Mouse (Mus musculus): ENCODE measurements around the gene Wdr25. TPM values are rescaled to one million over a fixed set of nuclear protein-coding genes. Genes with fewer than 3 reads are reported as not detected.

The Wdr25 gene
- total RNA-seq, 4 experiments from 2014 or later, result 7.9 to 12.9 (median 10.2) TPM

DNA sequence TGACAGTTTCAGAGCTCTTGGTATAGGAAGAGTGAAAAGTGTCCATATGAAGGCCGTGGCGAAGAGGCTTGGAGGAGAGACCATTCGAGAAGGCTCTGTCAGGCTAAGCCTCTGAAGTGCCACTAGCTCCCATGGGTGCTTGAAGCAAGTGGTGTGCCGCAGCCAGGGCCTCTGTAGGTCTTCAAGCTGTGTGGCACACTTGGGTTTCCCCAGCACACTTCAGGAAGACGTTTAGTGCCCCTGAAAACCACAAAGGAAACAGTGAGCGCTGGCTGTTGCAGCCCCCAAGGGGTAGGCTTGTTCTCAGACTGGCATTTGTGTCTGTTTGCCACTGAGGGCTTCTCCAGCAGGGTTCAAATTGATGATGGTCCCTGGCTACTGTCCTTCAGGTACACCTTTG lies 90.1 kb downstream of the Wdr25 start:
- DNase-seq (ENCODE audit: low spot score in 2 of 2), result no peak

DNA sequence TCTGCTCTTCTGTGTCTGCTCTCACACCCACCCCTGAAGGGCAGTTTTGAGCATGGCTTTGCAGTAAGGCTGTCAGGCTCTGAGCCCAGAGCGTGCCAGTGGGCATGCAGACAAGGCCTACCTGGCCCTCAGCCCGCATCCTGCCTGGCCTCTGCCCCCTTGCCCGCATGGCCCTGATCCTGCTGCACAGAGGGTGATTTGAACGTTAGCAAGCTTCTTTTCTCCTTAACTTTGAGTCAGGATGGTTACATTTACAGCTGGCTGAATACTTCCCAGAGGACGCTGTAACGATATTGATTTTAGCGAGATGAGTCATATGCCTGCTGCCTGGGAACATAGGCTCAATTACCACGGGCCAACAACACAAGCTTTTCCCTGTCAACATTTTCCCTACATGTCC lies 91.0 kb downstream of the Wdr25 start:
- no peak for DNase-seq (ENCODE audit: low spot score in 2 of 2)

DNA sequence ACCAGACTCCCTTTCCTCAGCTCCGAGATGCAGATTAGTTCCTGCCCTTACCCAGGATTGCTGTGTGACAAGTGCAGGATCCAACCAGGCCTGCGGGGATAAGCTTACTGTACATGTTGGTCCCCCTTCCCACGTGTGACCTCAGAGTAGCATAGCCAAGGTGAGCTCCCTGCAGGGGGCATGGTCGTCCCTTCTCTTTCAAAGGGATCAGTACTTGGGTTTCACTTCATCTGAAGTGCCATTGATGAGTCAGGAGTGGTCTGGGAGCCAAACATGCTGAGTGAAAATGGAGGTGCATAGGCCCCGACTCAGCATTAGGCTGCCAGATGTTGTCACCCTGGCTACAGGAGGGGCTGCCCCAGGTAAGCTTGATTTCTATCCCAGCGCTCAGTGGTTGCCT lies 91.6 kb downstream of the Wdr25 start:
- DNase-seq (ENCODE audit: low spot score in 2 of 2), result no peak

DNA sequence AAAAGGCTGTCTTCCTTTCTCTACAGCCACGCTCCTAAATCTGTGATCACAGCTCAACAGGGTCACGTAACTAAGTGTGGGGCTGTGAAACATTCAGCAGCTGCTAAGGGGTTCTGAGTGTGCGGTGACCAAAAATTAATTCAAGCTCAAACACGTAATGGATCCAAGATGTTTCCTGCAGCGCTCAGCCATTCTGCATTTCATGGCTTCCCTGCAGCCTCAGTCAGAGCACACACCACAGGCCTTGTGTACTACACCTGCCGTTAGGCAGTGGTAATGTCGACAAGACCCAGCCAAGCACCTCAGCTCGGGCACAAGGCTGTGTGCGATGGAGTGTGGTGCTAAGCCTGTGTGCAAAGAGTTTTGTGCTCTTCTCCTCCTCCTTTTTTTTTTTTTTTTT lies 94.0 kb downstream of the Wdr25 start:
- DNase-seq (ENCODE audit: low spot score in 2 of 2), result no peak

DNA sequence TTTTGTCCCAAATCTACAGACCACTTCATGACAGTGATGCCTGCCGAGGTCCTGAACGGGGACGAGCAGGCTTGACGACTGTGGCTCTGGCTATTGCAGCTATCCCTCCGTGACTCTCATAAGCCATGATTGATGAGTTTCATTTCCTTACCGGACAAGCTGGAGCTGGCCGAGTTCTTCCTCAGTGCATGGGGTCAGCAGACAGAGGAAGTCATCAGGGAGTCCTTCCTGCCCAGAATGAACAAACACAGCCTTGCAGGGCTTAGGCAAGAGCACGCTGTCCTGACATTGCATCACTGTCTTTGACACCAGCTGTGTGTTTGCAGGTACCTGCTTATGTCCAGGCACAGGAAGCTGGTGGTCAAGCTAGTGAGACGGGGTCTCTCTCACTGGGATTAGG lies 97.0 kb downstream of the Wdr25 start:
- DNase-seq (ENCODE audit: low spot score in 2 of 2), result no peak

- no peak for DNase-seq (ENCODE audit: low spot score in 2 of 2)
These were observed 99.6 kb downstream of the Wdr25 start for GRCm38 (mm10) chr12:108993046-108993445.

DNA sequence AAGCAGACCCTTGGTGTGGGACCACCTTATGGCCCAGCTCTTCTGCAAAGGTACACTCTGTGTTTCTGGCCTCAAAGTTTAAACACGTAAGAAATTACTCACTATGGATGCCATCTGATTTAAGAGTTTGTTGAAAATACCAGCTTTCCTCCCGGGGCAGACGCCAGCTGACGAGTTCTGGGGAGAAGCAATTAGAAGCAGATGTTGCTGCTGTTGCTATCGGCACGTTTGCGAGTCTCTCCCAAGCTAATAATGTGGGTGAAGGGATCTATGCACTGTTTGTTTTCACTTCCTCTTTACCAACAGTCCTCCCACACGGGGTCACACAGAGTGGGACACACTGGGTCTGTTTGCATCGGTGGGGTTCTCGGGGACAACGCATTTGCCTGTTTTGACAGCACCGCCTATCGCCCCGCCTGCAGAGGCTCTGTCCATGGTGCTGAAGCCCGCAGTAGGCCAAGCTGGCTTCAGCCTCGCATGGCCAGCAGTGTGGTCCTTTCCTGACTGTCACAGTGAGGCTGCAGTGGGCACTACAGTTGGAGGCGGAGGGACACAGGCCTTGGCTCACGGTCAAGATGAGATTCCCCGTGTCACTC lies 101.1 kb downstream of the Wdr25 start:
- DNase-seq (ENCODE audit: low spot score in 2 of 2), result no peak

DNA sequence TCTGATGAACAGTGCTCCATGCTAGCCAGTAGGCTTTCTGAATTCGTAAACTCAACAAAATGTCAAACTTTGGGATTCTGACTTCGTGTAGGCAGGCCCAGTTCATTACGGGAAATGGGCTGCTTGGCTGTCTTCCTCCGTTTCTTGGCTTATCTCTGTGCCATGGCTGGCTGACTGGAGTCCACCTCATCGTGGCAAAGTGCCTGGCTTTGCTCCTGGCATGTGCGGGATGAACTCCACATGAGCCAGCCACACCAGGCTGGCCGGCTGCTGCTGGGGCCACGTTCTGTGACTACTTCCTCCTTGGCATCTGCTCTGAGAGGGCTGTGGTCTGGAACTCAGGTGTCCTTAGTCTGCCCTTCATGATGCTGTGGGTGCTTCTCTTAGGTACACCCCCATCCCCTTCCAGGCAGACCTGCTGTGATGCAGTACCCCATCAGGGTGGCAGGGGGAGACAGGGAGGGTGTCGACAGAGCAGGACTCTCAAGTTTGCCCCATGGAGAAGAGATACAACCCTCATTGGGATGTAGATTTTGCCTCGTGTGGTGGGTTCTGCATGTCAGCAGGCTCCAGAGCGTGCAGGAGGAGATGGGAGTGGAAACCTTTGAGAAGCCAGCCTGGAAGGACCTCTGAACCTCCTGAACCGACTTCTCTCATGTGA lies 102.7 kb downstream of the Wdr25 start:
- DNase-seq (ENCODE audit: low spot score in 2 of 2), result no peak

DNA sequence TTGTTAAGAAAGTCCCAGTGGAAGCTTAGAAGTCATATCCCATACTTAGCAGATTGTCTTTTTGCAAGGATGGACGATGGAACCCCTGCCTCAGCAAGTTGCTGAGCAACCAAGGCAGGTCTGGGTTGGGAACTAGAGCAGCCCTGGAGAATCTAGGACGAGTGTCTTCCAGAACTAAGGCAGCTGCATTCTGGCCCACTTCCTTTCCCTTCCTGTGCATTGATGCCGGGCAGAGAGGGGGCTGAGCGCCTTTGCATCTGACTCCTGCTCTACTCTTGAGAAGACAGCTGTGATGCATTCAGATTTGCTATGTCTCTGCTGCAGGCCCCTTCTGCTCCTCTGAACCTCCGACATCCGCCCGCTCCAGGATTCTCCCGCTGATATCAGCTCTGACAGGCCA lies 103.8 kb downstream of the Wdr25 start:
- no peak for DNase-seq (ENCODE audit: low spot score in 2 of 2)

DNA sequence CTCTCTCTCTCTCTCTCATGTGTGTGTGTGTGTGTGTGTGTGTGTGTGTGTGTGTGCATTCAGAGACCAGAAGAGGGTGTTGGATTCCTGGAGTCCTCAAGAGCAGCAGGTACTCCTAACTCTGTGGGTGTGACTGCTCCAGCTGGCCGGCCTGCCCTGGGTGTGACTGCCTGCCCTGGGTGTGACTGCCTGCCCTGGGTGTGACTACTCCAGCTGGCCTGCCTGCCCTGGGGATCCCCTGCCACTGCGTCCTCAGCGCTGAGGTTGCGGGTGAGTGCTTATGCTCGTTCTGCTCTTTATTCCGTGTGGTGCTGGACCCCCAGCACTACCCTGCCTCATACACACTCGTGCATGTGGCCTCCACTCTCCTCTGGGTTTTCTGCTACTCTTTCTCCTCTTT lies 109.5 kb downstream of the Wdr25 start:
- DNase-seq (ENCODE audit: low spot score in 2 of 2), result no peak

DNA sequence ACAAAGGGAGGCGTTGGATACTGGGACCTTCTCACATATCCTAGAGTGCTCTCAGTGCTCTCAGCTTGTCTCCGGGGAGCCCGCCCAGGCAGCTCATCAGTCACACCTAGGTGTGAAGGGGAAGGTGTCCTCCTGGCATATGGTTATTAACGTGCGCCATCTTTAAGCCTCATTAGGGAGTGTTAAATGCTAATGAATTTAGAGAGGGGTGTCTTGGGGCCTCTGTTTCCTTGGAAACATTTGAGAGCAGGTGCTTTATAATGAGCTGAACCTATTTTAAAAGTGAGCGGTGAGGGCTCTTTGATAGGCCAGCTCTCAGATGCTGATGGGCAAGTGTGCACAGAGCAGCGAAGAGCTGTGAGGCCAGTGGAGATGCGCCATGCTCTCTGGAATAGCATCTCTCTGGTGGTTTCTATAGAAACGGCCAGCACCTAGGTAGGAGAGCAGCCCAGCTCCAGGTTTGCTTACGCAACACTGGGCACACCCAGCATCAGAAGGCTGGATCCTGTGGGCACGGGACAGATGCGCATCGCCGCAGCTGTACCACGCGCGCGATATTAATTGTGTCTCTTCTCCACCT lies 116.7 kb downstream of the Wdr25 start:
- DNase-seq (ENCODE audit: low spot score in 2 of 2), result peak in 1 of 2 experiments; percentile 34

- DNase-seq (ENCODE audit: low spot score in 2 of 2), result no peak
These were observed 128.8 kb downstream of the Wdr25 start for GRCm38 (mm10) chr12:109022181-109022691.

DNA sequence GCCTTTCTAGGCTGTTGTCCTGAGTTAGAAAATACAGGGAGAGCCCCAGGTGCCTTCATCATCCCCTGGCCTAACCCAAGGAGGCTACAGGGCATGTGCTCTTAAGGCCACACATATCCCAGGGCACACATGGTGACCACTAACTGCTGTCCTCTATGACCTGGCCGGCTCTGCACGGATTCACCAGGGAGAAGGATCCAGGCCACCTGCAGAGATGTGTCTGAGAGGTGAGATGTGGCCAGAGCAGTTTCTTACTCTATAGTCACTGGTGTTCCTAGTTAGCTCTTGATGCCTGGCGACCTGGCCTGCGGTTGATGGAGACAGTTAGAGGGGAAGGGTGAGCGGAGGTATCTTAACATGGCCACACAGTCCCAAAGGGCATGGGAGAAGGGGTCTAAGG lies 129.5 kb downstream of the Wdr25 start:
- DNase-seq (ENCODE audit: low spot score in 2 of 2), result no peak

- DNase-seq (ENCODE audit: low spot score in 2 of 2), result no peak
These were observed 130.3 kb downstream of the Wdr25 start for GRCm38 (mm10) chr12:109023780-109024179.

DNA sequence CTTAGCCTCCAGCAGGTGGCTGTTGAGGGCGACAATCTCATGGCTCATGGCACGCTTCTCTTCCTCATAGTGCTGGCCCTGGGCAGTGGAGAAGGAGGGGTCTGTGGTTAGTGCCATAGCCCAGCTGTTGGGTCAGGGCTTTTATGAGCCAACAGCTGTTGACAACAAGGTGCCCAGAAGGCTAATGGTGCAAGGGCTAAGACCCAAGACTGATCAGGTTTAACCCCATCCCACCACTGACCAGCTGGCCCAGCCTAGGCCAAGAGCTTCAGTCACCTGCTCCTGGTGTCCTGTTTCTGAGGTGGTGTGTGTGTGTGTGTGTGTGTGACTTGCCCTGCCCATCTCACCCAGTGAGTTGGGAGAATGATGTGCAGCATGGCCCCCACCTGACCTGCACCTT lies 143.6 kb downstream of the Wdr25 start:
- DNase-seq (ENCODE audit: low spot score in 2 of 2), result no peak

DNA sequence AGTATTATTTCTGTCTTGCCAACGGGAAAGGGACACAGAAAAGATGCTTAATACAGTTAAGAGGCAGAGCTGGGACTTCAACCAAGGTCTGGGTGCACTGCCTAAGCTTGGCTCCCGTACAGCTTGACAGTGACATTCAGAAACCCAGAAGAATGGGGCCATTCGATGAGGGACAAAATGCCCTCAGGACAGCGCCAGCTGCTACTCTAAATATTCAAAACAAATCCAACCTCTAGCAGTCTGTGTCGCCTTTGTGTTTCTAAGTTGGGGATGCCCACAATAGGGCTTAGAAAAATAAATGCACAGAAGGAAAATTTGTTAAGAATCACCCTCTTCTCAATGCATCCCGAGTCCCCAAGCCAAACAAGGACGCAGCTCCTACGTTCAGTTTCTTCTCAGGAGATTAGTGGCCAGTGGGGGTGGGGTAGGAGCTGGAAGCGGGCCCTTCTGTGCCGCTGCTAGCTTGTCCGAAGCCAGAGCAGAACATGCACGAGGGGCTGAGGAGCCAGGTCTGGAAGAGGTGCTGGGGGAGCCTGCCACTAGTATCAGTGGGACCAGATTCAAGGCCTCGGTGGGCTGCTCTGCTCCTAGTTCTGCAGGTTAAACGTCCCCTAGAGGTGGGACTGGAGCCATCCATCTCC lies 144.9 kb downstream of the Wdr25 start:
- no peak for DNase-seq (ENCODE audit: low spot score in 2 of 2)

- DNase-seq (ENCODE audit: low spot score in 2 of 2), result peak in 1 of 2 experiments; percentile 35
These were observed 145.9 kb downstream of the Wdr25 start for GRCm38 (mm10) chr12:109039311-109039710.

GRCm38 (mm10) chr12:109044497-109044896 lies 151.1 kb downstream of the Wdr25 start:
- DNase-seq (ENCODE audit: low spot score in 2 of 2), result no peak

GRCm38 (mm10) chr12:109045581-109045980 lies 152.2 kb downstream of the Wdr25 start:
- no peak for DNase-seq (ENCODE audit: low spot score in 2 of 2)

- DNase-seq (ENCODE audit: low spot score in 2 of 2), result no peak
These were observed 156.5 kb downstream of the Wdr25 start for GRCm38 (mm10) chr12:109049949-109050348.

GRCm38 (mm10) chr12:109053020-109053806 lies 159.8 kb downstream of the Wdr25 start:
- DNase-seq (ENCODE audit: low spot score in 2 of 2), result no peak

- no peak for DNase-seq (ENCODE audit: low spot score in 2 of 2)
These were observed 164.3 kb downstream of the Wdr25 start for GRCm38 (mm10) chr12:109057736-109058135.

All from left cerebral cortex, adult 8-10 months (tissue).